Mouse (Mus musculus): ENCODE results near the gene Smu1.

Smu1 gene

GRCm38 (mm10) chr4:40757780-40758420, at the start of gene Smu1:
Gene Smu1 (minus strand): TSS chr4:40757923.
- ChIA-PET CTCF (interaction anchor here in 2 of 4 experiments (0.6 to 1.4 kb wide), 4 partner anchors 15 to 213 kb away, joined by 3 to 13 read pairs (median 4); partner anchors contain the start of genes Bag1 (in 1 of the 2) and Chmp5 (in 1 of the 2)), POLR2A (interaction anchor here in 3 of 4 experiments (0.6 to 2.6 kb wide), 23 partner anchors 8 to 488 kb away, joined by 3 to 24 read pairs (median 4); partner anchors contain the start of genes Dnaja1 (in 2 of the 3), B4galt1 (in 1 of the 3), Bag1 (in 1 of the 3) and Chmp5 (in 1 of the 3))

GRCm38 (mm10) chr4:40807382-40807781, 49.7 kb upstream of the Smu1 start:
- CTCF ChIA-PET = no interaction called here
- POLR2A ChIA-PET = no interaction called here

GRCm38 (mm10) chr4:40805401-40805800, 47.7 kb upstream of the Smu1 start:
- ChIA-PET POLR2A (interaction anchor here in 2 of 4 experiments (0.6 to 1.8 kb wide), 2 partner anchors 20 to 532 kb away, joined by 3 to 6 read pairs; no protein-coding TSS in a partner anchor), CTCF (no interaction called here)

- ChIA-PET POLR2A (interaction anchor here in 1 of 4 experiments (0.8 to 1.7 kb wide), 2 partner anchors 11 to 22 kb away, joined by 3 to 7 read pairs; no protein-coding TSS in a partner anchor), CTCF (interaction anchor here in 1 of 4 experiments (0.6 kb wide), 1 partner anchor 89 kb away, joined by 3 read pairs; no protein-coding TSS in a partner anchor)
These were observed 45.1 kb upstream of the Smu1 start for GRCm38 (mm10) chr4:40802787-40803186.

- ChIA-PET POLR2A (interaction anchor here in 1 of 4 experiments (1.2 to 1.7 kb wide), 2 partner anchors 16 to 23 kb away, joined by 5 to 7 read pairs; no protein-coding TSS in a partner anchor), CTCF (interaction anchor here in 2 of 4 experiments (0.5 to 0.6 kb wide), 2 partner anchors 88 to 902 kb away, joined by 3 to 15 read pairs; no protein-coding TSS in a partner anchor)
These were observed 44.2 kb upstream of the Smu1 start for GRCm38 (mm10) chr4:40801908-40802307.

- ChIA-PET CTCF (interaction anchor here in 2 of 4 experiments (0.6 kb wide), 2 partner anchors 23 to 27 kb away, joined by 3 to 5 read pairs; no protein-coding TSS in a partner anchor), POLR2A (interaction anchor here (0.5 to 2.3 kb wide), 10 partner anchors 10 to 53 kb away, joined by 3 to 6 read pairs (median 4); partner anchors contain the start of gene B4galt1 (in 2 of the 4))
These were observed 43.1 kb upstream of the Smu1 start for GRCm38 (mm10) chr4:40800873-40801272.

GRCm38 (mm10) chr4:40798833-40799555, 41.3 kb upstream of the Smu1 start:
- POLR2A ChIA-PET = interaction anchor here in 2 of 4 experiments (1.0 to 2.3 kb wide), 6 partner anchors 12 to 24 kb away, joined by 3 to 7 read pairs (median 4); no protein-coding TSS in a partner anchor
- CTCF ChIA-PET = interaction anchor here in 2 of 4 experiments (0.6 kb wide), 2 partner anchors 172 to 480 kb away, joined by 3 to 17 read pairs; no protein-coding TSS in a partner anchor

GRCm38 (mm10) chr4:40795761-40796160, 38.0 kb upstream of the Smu1 start:
- POLR2A ChIA-PET = interaction anchor here in 3 of 4 experiments (0.6 to 2.3 kb wide), 5 partner anchors 9 to 96 kb away, joined by 3 to 6 read pairs (median 4); partner anchors contain the start of gene B4galt1 (in 1 of the 3)
- CTCF ChIA-PET = no interaction called here

GRCm38 (mm10) chr4:40794320-40794719, 36.6 kb upstream of the Smu1 start:
- POLR2A ChIA-PET = interaction anchor here in 3 of 4 experiments (0.6 to 2.3 kb wide), 14 partner anchors 8 to 154 kb away, joined by 3 to 8 read pairs (median 4); partner anchors contain the start of genes B4galt1 (in 3 of the 3) and Chmp5 (in 1 of the 3)
- CTCF ChIA-PET = interaction anchor here in 2 of 4 experiments (0.6 to 0.8 kb wide), 2 partner anchors 20 kb away, joined by 5 to 7 read pairs; no protein-coding TSS in a partner anchor

GRCm38 (mm10) chr4:40791176-40791575, 33.5 kb upstream of the Smu1 start:
- POLR2A ChIA-PET = no interaction called here
- CTCF ChIA-PET = interaction anchor here in 1 of 4 experiments (0.6 kb wide), 1 partner anchor 180 kb away, joined by 3 read pairs; no protein-coding TSS in a partner anchor

GRCm38 (mm10) chr4:40786578-40786977, 28.9 kb upstream of the Smu1 start:
- POLR2A ChIA-PET = interaction anchor here in 3 of 4 experiments (0.6 to 2.9 kb wide), 32 partner anchors 8 to 488 kb away, joined by 3 to 15 read pairs (median 5); partner anchors contain the start of genes B4galt1 (in 2 of the 3), Bag1 (in 1 of the 3), Chmp5 (in 1 of the 3) and Dnaja1 (in 1 of the 3)
- CTCF ChIA-PET = interaction anchor here in 2 of 4 experiments (0.5 to 1.5 kb wide), 4 partner anchors 68 to 244 kb away, joined by 3 to 8 read pairs (median 6); partner anchors contain the start of gene B4galt1 (in 1 of the 2)

GRCm38 (mm10) chr4:40785620-40786166, 28.0 kb upstream of the Smu1 start:
- POLR2A ChIA-PET = interaction anchor here in 3 of 4 experiments (0.7 to 2.9 kb wide), 29 partner anchors 8 to 478 kb away, joined by 3 to 15 read pairs (median 5); partner anchors contain the start of genes B4galt1 (in 3 of the 3) and Dnaja1 (in 1 of the 3)

GRCm38 (mm10) chr4:40784556-40785169, 26.9 kb upstream of the Smu1 start:
- POLR2A ChIA-PET = interaction anchor here in 3 of 4 experiments (0.6 to 2.9 kb wide), 8 partner anchors 8 to 84 kb away, joined by 3 to 15 read pairs (median 4); partner anchors contain the start of gene B4galt1 (in 1 of the 3)
- CTCF ChIA-PET = no interaction called here

More at GRCm38 (mm10) chr4:40785620-40786166, 28.0 kb upstream of the Smu1 start:
- CTCF ChIA-PET = interaction anchor here in 2 of 4 experiments (0.5 to 1.5 kb wide), 8 partner anchors 9 to 857 kb away, joined by 3 to 6 read pairs (median 4); partner anchors contain the start of gene B4galt1 (in 1 of the 2)

- CTCF ChIA-PET = interaction anchor here in 1 of 4 experiments (0.6 kb wide), 1 partner anchor 125 kb away, joined by 3 read pairs; no protein-coding TSS in a partner anchor
These were observed 25.3 kb upstream of the Smu1 start for GRCm38 (mm10) chr4:40783049-40783448.

GRCm38 (mm10) chr4:40781797-40782495, 24.2 kb upstream of the Smu1 start:
- CTCF ChIA-PET = interaction anchor here in 1 of 4 experiments (1.3 kb wide), 1 partner anchor 126 kb away, joined by 3 read pairs; no protein-coding TSS in a partner anchor
- POLR2A ChIA-PET = interaction anchor here in 3 of 4 experiments (0.6 to 1.5 kb wide), 3 partner anchors 9 to 203 kb away, joined by 3 to 4 read pairs (median 4); no protein-coding TSS in a partner anchor

More at GRCm38 (mm10) chr4:40783049-40783448, 25.3 kb upstream of the Smu1 start:
- POLR2A ChIA-PET = interaction anchor here in 1 of 4 experiments (1.4 kb wide), 1 partner anchor 11 kb away, joined by 3 read pairs; no protein-coding TSS in a partner anchor

GRCm38 (mm10) chr4:40781143-40781542, 23.4 kb upstream of the Smu1 start:
- ChIA-PET CTCF (interaction anchor here in 3 of 4 experiments (0.6 to 1.3 kb wide), 5 partner anchors 59 to 265 kb away, joined by 3 to 5 read pairs (median 4); no protein-coding TSS in a partner anchor), POLR2A (interaction anchor here in 3 of 4 experiments (0.6 to 1.5 kb wide), 8 partner anchors 27 to 204 kb away, joined by 3 to 7 read pairs (median 4); no protein-coding TSS in a partner anchor)

Measured in embryonic stem cell, embryonic (primary cell).